Mouse (Mus musculus) kidney, adult 18-20 months (tissue): Measurements from ENCODE around the gene Ank3.
"Not testable (repeated sequence)": the region's sequence is repeated elsewhere in the genome, so short reads cannot be mapped to it uniquely, and the experiment has no call there.

Experiments
- DNase-seq: peaks from one replicate; pipeline ENCODE4 v3.0.0; 2021

The Ank3 gene

GRCm38 (mm10) chr10:69398763-69399590 is at the start of gene Ank3:
Gene Ank3, plus strand, starts transcription at chr10:69398773.
- DNase-seq = peak; percentile 73

- DNase-seq = no peak
These were observed 47.3 kb upstream of the Ank3 start for GRCm38 (mm10) chr10:69351071-69351841.

- DNase-seq = no peak
These were observed 46.7 kb upstream of the Ank3 start for GRCm38 (mm10) chr10:69351842-69352211.

- peak; percentile 97 for DNase-seq
These were observed 46.1 kb upstream of the Ank3 start, which contains the start of gene Cdk1 for GRCm38 (mm10) chr10:69352212-69353085. Gene Cdk1, minus strand, starts transcription at chr10:69352938.

- DNase-seq = not testable (repeated sequence)
These were observed 45.5 kb upstream of the Ank3 start for GRCm38 (mm10) chr10:69353086-69353479.

GRCm38 (mm10) chr10:69359666-69360065 is 38.9 kb upstream of the Ank3 start:
- DNase-seq = no peak

GRCm38 (mm10) chr10:69366208-69366607 is 32.4 kb upstream of the Ank3 start:
- no peak for DNase-seq

- DNase-seq = no peak
These were observed 31.6 kb upstream of the Ank3 start for GRCm38 (mm10) chr10:69366877-69367387.

- DNase-seq = no peak
These were observed 29.3 kb upstream of the Ank3 start for GRCm38 (mm10) chr10:69369321-69369720.

- DNase-seq = peak; percentile 55
These were observed 27.1 kb upstream of the Ank3 start for GRCm38 (mm10) chr10:69371441-69371840.

GRCm38 (mm10) chr10:69372061-69372460 is 26.5 kb upstream of the Ank3 start:
- no peak for DNase-seq

GRCm38 (mm10) chr10:69373796-69374550 is 24.6 kb upstream of the Ank3 start:
- DNase-seq = no peak

GRCm38 (mm10) chr10:69375154-69375553 is 23.4 kb upstream of the Ank3 start:
- DNase-seq = no peak

GRCm38 (mm10) chr10:69383186-69383585 is 15.4 kb upstream of the Ank3 start:
- DNase-seq = no peak

- no peak for DNase-seq
These were observed 13.9 kb upstream of the Ank3 start for GRCm38 (mm10) chr10:69384640-69385039.

- DNase-seq = no peak
These were observed 13.4 kb upstream of the Ank3 start for GRCm38 (mm10) chr10:69385136-69385535.

GRCm38 (mm10) chr10:69386767-69387166 is 11.8 kb upstream of the Ank3 start:
- peak; percentile 4 for DNase-seq

- DNase-seq = no peak
These were observed 9.1 kb upstream of the Ank3 start for GRCm38 (mm10) chr10:69389511-69389910.

GRCm38 (mm10) chr10:69398197-69398762 is 293 bp upstream of the Ank3 start:
- no peak for DNase-seq

GRCm38 (mm10) chr10:69399814-69400385 is 1.3 kb downstream of the Ank3 start:
- peak; percentile 21 for DNase-seq

GRCm38 (mm10) chr10:69405431-69405830 is 6.9 kb downstream of the Ank3 start:
- no peak for DNase-seq
